Comparison of ENCODE assay signal across 12 mouse cellular contexts in genomic region chr4:83325366-83325765, GRCm38 (mm10). TPM values are rescaled to one million over a fixed set of nuclear protein-coding genes. Genes with fewer than 3 reads are reported as not detected.
DNase-seq lines count a peak whose midpoint lies in the region.
"Had no signal": no experiment of that assay in that cellular context is flagged by ENCODE, and none has a peak within 500 bp of the region (broad histone marks: within the 10 kb centered on the region; RNA-seq: fewer than 3 reads in every experiment).

No protein-coding gene starts in this region.

- peak; percentile 9 for DNase-seq in adrenal gland, postnatal 14 days
- no peak for DNase-seq in adrenal gland, postnatal 25 days
- DNase-seq in A20 (ENCODE audit: low read depth, low spot score), result peak; percentile 70
- peak; percentile 27 for DNase-seq in MN1 (ENCODE audit: low spot score)
- DNase-seq in thymus, postnatal 14 days, result no peak
- DNase-seq in gastrocnemius, postnatal 4 days (ENCODE audit: low spot score in 2 of 2), result no peak
- DNase-seq: adrenal gland, adult 2 months; adrenal gland, postnatal 10 days; cerebellum, adult 11-12 months; cerebellum, adult 2 months; cerebellum, postnatal 36 days; embryo, embryonic 11 days had no signal

RNA-seq across cellular contexts. Expression of gene Ttc39b, which starts 1.3 kb away (rescaled TPM):
- 18.7 and 19.1 TPM in 2 replicates for total RNA-seq in adrenal gland, postnatal 14 days (2021)
- total RNA-seq in adrenal gland, postnatal 25 days (2021), result 16.7 and 19.6 TPM in 2 replicates
- 1 to 10 TPM; 6.5 to 9.2 TPM for total RNA-seq in gastrocnemius, postnatal 4 days (2021)

Comparison
In these comparisons a context has a peak if more than half of its experiments do, and no peak if none do; other contexts are left out.
1. DNase-seq: peak in adrenal gland, postnatal 14 days (single experiment), A20 (single experiment) and MN1 (single experiment); none in adrenal gland, postnatal 25 days (single experiment), thymus, postnatal 14 days (single experiment) and gastrocnemius, postnatal 4 days (0 of 2).